Comparison of ENCODE assay signal across 8 mouse cellular contexts in genomic region chr11:116027756-116028155, GRCm38 (mm10). TPM values are rescaled to one million over a fixed set of nuclear protein-coding genes. Genes with fewer than 3 reads are reported as not detected.
DNase-seq lines count a peak whose midpoint lies in the region; ATAC-seq and TF ChIP-seq lines count a peak whose summit lies in the region.

Gene H3f3b, minus strand, starts transcription at chr11:116027962.

- peaks cover 8% of the 10 kb centered on the region; the same call in 1 of the 2 replicates for H3K4me1 ChIP-seq in kidney, adult 2 months (ENCODE audit: control insufficient read depth, insufficient read depth, low read length)
- H3K4me1 ChIP-seq in hindbrain, embryonic 14.5 days (replicated peaks; ENCODE audit: control insufficient read depth, insufficient read depth, low read length), result peaks cover 22% of the 10 kb centered on the region
- peaks cover 38% of the 10 kb centered on the region for H3K4me1 ChIP-seq in liver, embryonic 15.5 days (replicated peaks)

- H3K27ac ChIP-seq in kidney, adult 2 months (ENCODE audit: insufficient read depth, low read depth, low read length), result peak within 1 kb of the TSS; percentile 60
- H3K27ac ChIP-seq in hindbrain, embryonic 14.5 days, result no peak within 1 kb of the TSS
- H3K27ac ChIP-seq in liver, embryonic 15.5 days (replicated peaks), result peak within 1 kb of the TSS; percentile 96; the same call in 1 of the 2 replicates

- no peak within 1 kb of the TSS; the same call in 1 of the 2 replicates for H3K4me3 ChIP-seq in kidney, adult 2 months (ENCODE audit: insufficient read depth, low read depth, low read length)
- no peak within 1 kb of the TSS for H3K4me3 ChIP-seq in hindbrain, embryonic 14.5 days (replicated peaks; ENCODE audit: low read length)
- H3K4me3 ChIP-seq in liver, embryonic 15.5 days (replicated peaks), result no peak within 1 kb of the TSS

- H3K27me3 ChIP-seq in kidney, adult 2 months (replicated peaks; ENCODE audit: control insufficient read depth, insufficient read depth, low read length), result no peaks in the 10 kb centered on the region
- no peaks in the 10 kb centered on the region for H3K27me3 ChIP-seq in hindbrain, embryonic 14.5 days (ENCODE audit: control insufficient read depth, insufficient read depth, low read length)
- H3K27me3 ChIP-seq in liver, embryonic 15.5 days, result no peaks in the 10 kb centered on the region

- peak; percentile 30 for DNase-seq in kidney, adult 2 months
- no peak for DNase-seq in kidney, adult 8-10 months
- no peak for DNase-seq in adrenal gland, adult 2 months
- DNase-seq in gastrocnemius, adult 18-20 months (ENCODE audit: low spot score), result no peak
- no peak for DNase-seq in hindbrain, embryonic 14.5 days (ENCODE audit: low spot score)
- DNase-seq in T-cell, adult 2 months (ENCODE audit: low spot score), result no peak
- no peak for DNase-seq in cerebellum, postnatal 10 days

- peaks cover 3% of the 10 kb centered on the region; the same call in 1 of the 2 replicates for H3K36me3 ChIP-seq in kidney, adult 2 months (ENCODE audit: control insufficient read depth, insufficient read depth, low read length)
- H3K36me3 ChIP-seq in hindbrain, embryonic 14.5 days (replicated peaks; ENCODE audit: control insufficient read depth, insufficient read depth), result peaks cover 6% of the 10 kb centered on the region; the same call in 1 of the 2 replicates
- peaks cover 4% of the 10 kb centered on the region; the same call in 1 of the 2 replicates for H3K36me3 ChIP-seq in liver, embryonic 15.5 days (replicated peaks)

- WGBS in kidney, adult 2 months, result 63% methylated on average over 4 of the region's 4 CpGs
- WGBS in hindbrain, embryonic 14.5 days, result 84% methylated on average over 4 of the region's 4 CpGs
- 72% methylated on average over 4 of the region's 4 CpGs for WGBS in liver, embryonic 15.5 days (ENCODE audit: insufficient replicate concordance)

- TF ChIP-seq POLR2A in kidney, adult 2 months (IDR thresholded peaks at IDR 0.05; ENCODE audit: low read depth, low read length), result no peak

- H3K9me3 ChIP-seq in hindbrain, embryonic 14.5 days (ENCODE audit: control insufficient read depth, low read length), result no peaks in the 10 kb centered on the region
- no peaks in the 10 kb centered on the region for H3K9me3 ChIP-seq in liver, embryonic 15.5 days (replicated peaks)

- no peak for TF ChIP-seq CTCF in kidney, adult 2 months (conservative IDR thresholded peaks at IDR 0.05; ENCODE audit: insufficient read depth, insufficient read length, low read depth, low read length)

- no peak within 1 kb of the TSS for H3K4me2 ChIP-seq in hindbrain, embryonic 14.5 days (replicated peaks)
- no peak within 1 kb of the TSS for H3K4me2 ChIP-seq in liver, embryonic 15.5 days

- no peak for ATAC-seq in hindbrain, embryonic 14.5 days (ENCODE audit: low FRiP score)
- ATAC-seq in liver, embryonic 15.5 days (ENCODE audit: insufficient read depth), result no peak

- H3K9ac ChIP-seq in hindbrain, embryonic 14.5 days, result no peak within 1 kb of the TSS
- H3K9ac ChIP-seq in liver, embryonic 15.5 days, result no peak within 1 kb of the TSS

RNA-seq across cellular contexts. Expression of gene H3f3b, which starts in this region (rescaled TPM):
- polyA plus RNA-seq in kidney, adult 2 months (2012; rRNA removed), result 135 and 150 TPM in 2 replicates
- 100 to 1,000 TPM; 270 to 363 TPM for total RNA-seq in adrenal gland, adult 2 months (2021)
- polyA plus RNA-seq in adrenal gland, adult 2 months (2012; rRNA removed), result 76.2 and 92.7 TPM in 2 replicates
- total RNA-seq in gastrocnemius, adult 18-20 months (2021), result 10 to 100 TPM; 49.1 to 71.3 TPM
- 1,746 and 2,054 TPM in 2 replicates for polyA plus RNA-seq in hindbrain, embryonic 14.5 days (2014; fragmentation: Nextera tagmentation; extraction: Ambion mirVana)
- 540 and 595 TPM in 2 replicates for polyA plus RNA-seq in liver, embryonic 15.5 days (2015; fragmentation: Nextera tagmentation; extraction: Ambion mirVana)
